In the genomic region with DNA sequence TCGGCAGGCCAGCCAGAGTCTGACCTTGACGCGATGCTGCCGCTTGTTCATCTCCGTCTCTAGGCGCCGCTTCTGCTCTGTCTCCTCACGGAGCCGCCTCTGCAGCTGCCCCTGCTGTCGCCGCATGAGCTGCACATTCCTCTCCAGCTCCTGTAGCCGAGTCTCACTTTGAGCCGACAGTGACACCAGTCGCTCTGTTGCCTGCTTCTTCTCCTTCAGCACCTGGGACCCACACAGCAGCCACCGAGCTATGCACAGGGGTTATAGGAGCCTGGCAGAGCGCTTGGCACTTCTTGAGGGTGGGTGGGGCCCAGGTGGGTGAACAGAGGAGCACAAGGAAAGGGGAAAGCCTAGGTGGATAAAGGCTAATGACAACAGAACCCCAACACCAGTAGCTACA, we compare ENCODE assay signal across 26 mouse cellular contexts. TPM values are rescaled to one million over a fixed set of nuclear protein-coding genes. Genes with fewer than 3 reads are reported as not detected.
"Had no signal": no experiment of that assay in that cellular context is flagged by ENCODE, and none has a peak within 500 bp of the region (broad histone marks: within the 10 kb centered on the region; RNA-seq: fewer than 3 reads in every experiment).

No protein-coding gene starts in this region.

- H3K4me1 ChIP-seq: liver, embryonic 13.5 days had no signal

- H3K27ac ChIP-seq: left cerebral cortex, adult 2 months; liver, embryonic 13.5 days; stomach, postnatal 0 days had no signal

- H3K4me2 ChIP-seq: liver, embryonic 13.5 days; midbrain, embryonic 11.5 days had no signal

- H3K4me3 ChIP-seq: left cerebral cortex, adult 2 months; liver, embryonic 13.5 days had no signal

- H3K27me3 ChIP-seq: liver, embryonic 13.5 days had no signal

- H3K9me3 ChIP-seq: liver, embryonic 13.5 days had no signal

- H3K9ac ChIP-seq: liver, embryonic 13.5 days had no signal

- DNase-seq: kidney, postnatal 14 days; kidney, postnatal 4 days; layer of hippocampus, adult 9-11 months; layer of hippocampus, postnatal 36 days; liver, embryonic 13.5 days; lung, adult 2 months; lung, postnatal 14 days; lung, postnatal 4 days; midbrain, embryonic 14.5 days; right cerebral cortex, postnatal 4 days; thymus, adult 2 months; thymus, postnatal 14 days; thymus, postnatal 4 days had no signal

RNA-seq across cellular contexts. Expression of gene Plin1, which starts 29.9 kb away (rescaled TPM):
- total RNA-seq: left cerebral cortex, adult 2 months; left cerebral cortex, postnatal 10 days; left cerebral cortex, postnatal 36 days; megakaryocyte progenitor cell, adult 5-6 weeks; megakaryocyte-erythroid progenitor cell, adult 5-6 weeks had no signal
- polyA plus RNA-seq: limb, embryonic 11.5 days; liver, adult 2 months; liver, embryonic 13.5 days; liver, embryonic 16.5 days; midbrain, embryonic 11.5 days; neural tube, embryonic 11.5 days; stomach, embryonic 14.5 days; stomach, postnatal 0 days had no signal

RNA-seq across cellular contexts. Expression of gene Wdr93, which starts 40.2 kb away (rescaled TPM):
- total RNA-seq: megakaryocyte progenitor cell, adult 5-6 weeks; megakaryocyte-erythroid progenitor cell, adult 5-6 weeks had no signal

RNA-seq across cellular contexts. Expression of gene Ticrr, which starts 42.8 kb away (rescaled TPM):
- total RNA-seq: layer of hippocampus, adult 18-20 months had no signal
